ENCODE assay signal across 8 mouse cellular contexts in genomic region chr5:143909417-143910400, GRCm38 (mm10). TPM values are rescaled to one million over a fixed set of nuclear protein-coding genes. Genes with fewer than 3 reads are reported as not detected.
A peak's percentile ranks its signal among the peaks of the same experiment; 100 is the strongest.
DNase-seq lines count a peak whose midpoint lies in the region; ATAC-seq and TF ChIP-seq lines count a peak whose summit lies in the region.

Gene Aimp2 (minus strand): TSS chr5:143909847.
Gene Pms2 (plus strand): TSS chr5:143909964.

- peak; percentile 100 for ATAC-seq in forebrain, embryonic 11.5 days (replicated peaks; ENCODE audit: low FRiP score)
- ATAC-seq in heart, embryonic 16.5 days (replicated peaks; ENCODE audit: extremely low read depth, insufficient read depth, low FRiP score): peak; percentile 99
- peak; percentile 94 for ATAC-seq in liver, embryonic 15.5 days (ENCODE audit: insufficient read depth)
- ATAC-seq in neural tube, embryonic 12.5 days (ENCODE audit: low FRiP score, low read depth): peak; percentile 100

- H3K4me3 ChIP-seq in CH12.LX (replicated peaks in 1 of 3; ENCODE audit: low read depth in 2 of 3, low read length in 2 of 3, poor library complexity in 1 of 3): peak within 1 kb of the TSS; percentile 71 to 92 (median 87)
- peak within 1 kb of the TSS; percentile 62 for H3K4me3 ChIP-seq in forebrain, embryonic 11.5 days (ENCODE audit: low read depth, low read length)
- peak within 1 kb of the TSS; percentile 70 for H3K4me3 ChIP-seq in heart, embryonic 16.5 days (ENCODE audit: low read length)
- H3K4me3 ChIP-seq in liver, embryonic 15.5 days (replicated peaks): peak within 1 kb of the TSS; percentile 87
- H3K4me3 ChIP-seq in neural tube, embryonic 12.5 days: peak within 1 kb of the TSS; percentile 65

- peak; percentile 97 for TF ChIP-seq POLR2A in CH12.LX (IDR thresholded peaks at IDR 0.05; ENCODE audit: low read depth, low read length)

- TF ChIP-seq EP300 in CH12.LX (IDR thresholded peaks at IDR 0.05; ENCODE audit: low read length): no peak

- peaks cover 52% of the 10 kb centered on the region for H3K79me2 ChIP-seq in CH12.LX (replicated peaks; ENCODE audit: control insufficient read depth, extremely low read depth, insufficient read depth, poor library complexity, severe bottlenecking)

- no peak for TF ChIP-seq RAD21 in CH12.LX (IDR thresholded peaks at IDR 0.05; ENCODE audit: low read depth, low read length)

- peak within 1 kb of the TSS; percentile 94 for H3K4me2 ChIP-seq in CH12.LX (ENCODE audit: insufficient read depth, low read depth, poor library complexity, severe bottlenecking)
- peak within 1 kb of the TSS; percentile 80 for H3K4me2 ChIP-seq in forebrain, embryonic 11.5 days (ENCODE audit: low read depth, low read length, severe bottlenecking)
- H3K4me2 ChIP-seq in heart, embryonic 16.5 days (ENCODE audit: low read depth, low read length): peak within 1 kb of the TSS; percentile 90
- peak within 1 kb of the TSS; percentile 91 for H3K4me2 ChIP-seq in liver, embryonic 15.5 days
- peak within 1 kb of the TSS; percentile 77 for H3K4me2 ChIP-seq in neural tube, embryonic 12.5 days (replicated peaks)

- no peaks in the 10 kb centered on the region for H3K27me3 ChIP-seq in CH12.LX (replicated peaks)
- H3K27me3 ChIP-seq in forebrain, embryonic 11.5 days (ENCODE audit: control insufficient read depth, insufficient read depth, low read length): no peaks in the 10 kb centered on the region
- no peaks in the 10 kb centered on the region for H3K27me3 ChIP-seq in heart, embryonic 16.5 days (ENCODE audit: control insufficient read depth, insufficient read depth, low read length)
- H3K27me3 ChIP-seq in liver, embryonic 15.5 days: no peaks in the 10 kb centered on the region
- no peaks in the 10 kb centered on the region for H3K27me3 ChIP-seq in neural tube, embryonic 12.5 days (replicated peaks)

- dilution Hi-C loops in CH12.LX (cut with MboI; ENCODE audit: extremely low pct_ligation_motif_present, extremely low pct_unique_long_range_greater_than_20kb, low sequenced_read_pairs): no loop called here

- H3K9ac ChIP-seq in CH12.LX (ENCODE audit: insufficient read depth, low read depth): peak within 1 kb of the TSS; percentile 80
- peak within 1 kb of the TSS; percentile 71 for H3K9ac ChIP-seq in forebrain, embryonic 11.5 days (ENCODE audit: low read length)
- peak within 1 kb of the TSS; percentile 74 for H3K9ac ChIP-seq in heart, embryonic 16.5 days (ENCODE audit: low read length)
- H3K9ac ChIP-seq in liver, embryonic 15.5 days: peak within 1 kb of the TSS; percentile 76
- peak within 1 kb of the TSS; percentile 59 for H3K9ac ChIP-seq in neural tube, embryonic 12.5 days

- peak; percentile 99 for DNase-seq in CH12.LX (ENCODE audit: extremely low read depth)
- DNase-seq in c-Kit-positive CD71-positive TER-119-negative erythroid progenitor cells, embryonic 14.5 days (ENCODE audit: low read depth): peak; percentile 99
- DNase-seq in forebrain, embryonic 11.5 days (ENCODE audit: low spot score): peak; percentile 95
- DNase-seq in kidney, postnatal 36 days: peak; percentile 96 to 98
- peak; percentile 99 for DNase-seq in telencephalon, adult 2 months (ENCODE audit: low read depth, low spot score)

- H3K36me3 ChIP-seq in CH12.LX (replicated peaks in 1 of 2; ENCODE audit: control insufficient read depth in 1 of 2, insufficient read depth in 1 of 2, low read length in 1 of 2): peaks cover 22 to 60% of the 10 kb centered on the region in 2 experiments
- H3K36me3 ChIP-seq in forebrain, embryonic 11.5 days (ENCODE audit: control insufficient read depth, insufficient read depth, low read length): no peaks in the 10 kb centered on the region; the same call in 1 of the 2 replicates
- H3K36me3 ChIP-seq in heart, embryonic 16.5 days (ENCODE audit: control insufficient read depth, insufficient read depth): peaks cover 17% of the 10 kb centered on the region
- H3K36me3 ChIP-seq in liver, embryonic 15.5 days (replicated peaks): peaks cover 38% of the 10 kb centered on the region
- peaks cover 14% of the 10 kb centered on the region for H3K36me3 ChIP-seq in neural tube, embryonic 12.5 days

- WGBS in forebrain, embryonic 11.5 days: under 1% methylated on average over 70 of the region's 70 CpGs
- under 1% methylated on average over 70 of the region's 70 CpGs for WGBS in heart, embryonic 16.5 days
- under 1% methylated on average over 70 of the region's 70 CpGs for WGBS in liver, embryonic 15.5 days (ENCODE audit: insufficient replicate concordance)
- WGBS in neural tube, embryonic 12.5 days: under 1% methylated on average over 70 of the region's 70 CpGs

- in situ Hi-C loops in CH12.LX (cut with MboI; ENCODE audit: low pct_ligation_motif_present, low pct_unique_long_range_greater_than_20kb, low sequenced_read_pairs): no loop called here

- no peaks in the 10 kb centered on the region for H3K9me3 ChIP-seq in CH12.LX (replicated peaks; ENCODE audit: low read length)
- no peaks in the 10 kb centered on the region for H3K9me3 ChIP-seq in forebrain, embryonic 11.5 days (ENCODE audit: control insufficient read depth, low read length)
- H3K9me3 ChIP-seq in heart, embryonic 16.5 days (replicated peaks; ENCODE audit: control insufficient read depth, low read length): no peaks in the 10 kb centered on the region
- no peaks in the 10 kb centered on the region for H3K9me3 ChIP-seq in liver, embryonic 15.5 days (replicated peaks)
- H3K9me3 ChIP-seq in neural tube, embryonic 12.5 days: no peaks in the 10 kb centered on the region

- peak within 1 kb of the TSS; percentile 76 for H3K27ac ChIP-seq in CH12.LX (ENCODE audit: insufficient read depth, low read depth)
- peak within 1 kb of the TSS; percentile 70 for H3K27ac ChIP-seq in forebrain, embryonic 11.5 days (ENCODE audit: low read depth, low read length)
- peak within 1 kb of the TSS; percentile 94 for H3K27ac ChIP-seq in heart, embryonic 16.5 days (ENCODE audit: low read length)
- peak within 1 kb of the TSS; percentile 98 for H3K27ac ChIP-seq in liver, embryonic 15.5 days (replicated peaks)
- no peak within 1 kb of the TSS; the same call in 1 of the 2 replicates for H3K27ac ChIP-seq in neural tube, embryonic 12.5 days

- no peak for TF ChIP-seq CTCF in CH12.LX (conservative IDR thresholded peaks at IDR 0.05 in 1 of 2, IDR thresholded peaks at IDR 0.05 in 1 of 2; ENCODE audit: low read depth in 2 of 2, low read length in 2 of 2)

- peaks cover 6 to 18% of the 10 kb centered on the region in 2 experiments for H3K4me1 ChIP-seq in CH12.LX (ENCODE audit: control insufficient read depth in 1 of 2, insufficient read depth in 2 of 2)
- peaks cover 6% of the 10 kb centered on the region; the same call in 1 of the 2 replicates for H3K4me1 ChIP-seq in forebrain, embryonic 11.5 days (replicated peaks; ENCODE audit: control insufficient read depth, insufficient read depth, low read length)
- peaks cover 29% of the 10 kb centered on the region for H3K4me1 ChIP-seq in heart, embryonic 16.5 days (ENCODE audit: control insufficient read depth, insufficient read depth, low read length)
- H3K4me1 ChIP-seq in liver, embryonic 15.5 days (replicated peaks): peaks cover 34% of the 10 kb centered on the region
- peaks cover 23% of the 10 kb centered on the region for H3K4me1 ChIP-seq in neural tube, embryonic 12.5 days

TF ChIP-seq in CH12.LX, 34 proteins besides CTCF, POLR2A, EP300 and RAD21 (continues in another document):
- TF ChIP-seq BHLHE40 (IDR thresholded peaks at IDR 0.05; ENCODE audit: low read depth, low read length): peak; percentile 96
- TF ChIP-seq MXI1 (IDR thresholded peaks at IDR 0.05; ENCODE audit: low read depth, low read length): peak; percentile 99
- TF ChIP-seq HCFC1 (IDR thresholded peaks at IDR 0.05; ENCODE audit: low read depth, low read length): peak; percentile 82
- TF ChIP-seq TCF12 (IDR thresholded peaks at IDR 0.05; ENCODE audit: low read depth, low read length): peak; percentile 71
- TF ChIP-seq JUND (conservative IDR thresholded peaks at IDR 0.05; ENCODE audit: low read depth, low read length): no peak
- no peak for TF ChIP-seq ZKSCAN1 (IDR thresholded peaks at IDR 0.05; ENCODE audit: borderline replicate concordance, low read depth, low read length)
- no peak for TF ChIP-seq MAFK (IDR thresholded peaks at IDR 0.05; ENCODE audit: insufficient replicate concordance, low read length)
- TF ChIP-seq TBP (conservative IDR thresholded peaks at IDR 0.05; ENCODE audit: low read depth, low read length): peak; percentile 86; the same call in 1 of the 2 replicates
- TF ChIP-seq SIN3A (IDR thresholded peaks at IDR 0.05; ENCODE audit: low read length): peak; percentile 98
- peak; percentile 99 for TF ChIP-seq MYC (IDR thresholded peaks at IDR 0.05; ENCODE audit: low read depth, low read length)
- no peak for TF ChIP-seq ZC3H11A (IDR thresholded peaks at IDR 0.05; ENCODE audit: low read depth, low read length)
- peak; percentile 89 for TF ChIP-seq NRF1 (IDR thresholded peaks at IDR 0.05; ENCODE audit: low read depth, low read length)
- TF ChIP-seq SMC3 (IDR thresholded peaks at IDR 0.05; ENCODE audit: low read depth, low read length): no peak
- no peak; the same call in 1 of the 2 replicates for TF ChIP-seq GABPA (IDR thresholded peaks at IDR 0.05; ENCODE audit: insufficient replicate concordance, low read depth, low read length)
- TF ChIP-seq MAX (IDR thresholded peaks at IDR 0.05; ENCODE audit: low read length): peak; percentile 99
- peak; percentile 89 for TF ChIP-seq POLR2AphosphoS2 (IDR thresholded peaks at IDR 0.05; ENCODE audit: low read depth, low read length)
- TF ChIP-seq JUN (IDR thresholded peaks at IDR 0.05; ENCODE audit: insufficient read depth, low read depth, low read length): no peak

RNA-seq across cellular contexts. Expression of gene Aimp2, which starts in this region (rescaled TPM):
- total RNA-seq in CH12.LX (2012; rRNA removed) (110 and 131 TPM in 2 replicates), CH12.LX (2014; rRNA removed) (98.5 and 111 TPM in 2 replicates)
- 144 and 154 TPM in 2 replicates for polyA plus RNA-seq in CH12.LX (2012; ENCODE audit: insufficient read length, low read depth)
- polyA plus RNA-seq in forebrain, embryonic 11.5 days (2014; fragmentation: Nextera tagmentation; extraction: Ambion mirVana): 109 and 110 TPM in 2 replicates
- 91.4 and 91.5 TPM in 2 replicates for polyA plus RNA-seq in heart, embryonic 16.5 days (2015; fragmentation: Nextera tagmentation; extraction: Ambion mirVana)
- polyA plus RNA-seq in liver, embryonic 15.5 days (2015; fragmentation: Nextera tagmentation; extraction: Ambion mirVana): 44.1 TPM in 2 replicates
- 80.0 and 88.8 TPM in 2 replicates for polyA plus RNA-seq in neural tube, embryonic 12.5 days (2016; fragmentation: Nextera tagmentation; extraction: Ambion mirVana)

RNA-seq across cellular contexts. Expression of gene Pms2, which starts in this region (rescaled TPM):
- total RNA-seq in CH12.LX (2012; rRNA removed) (22.2 and 25.9 TPM in 2 replicates), CH12.LX (2014; rRNA removed) (29.6 and 31.8 TPM in 2 replicates)
- 25.6 and 29.9 TPM in 2 replicates for polyA plus RNA-seq in CH12.LX (2012; ENCODE audit: insufficient read length, low read depth)
- polyA plus RNA-seq in forebrain, embryonic 11.5 days (2014; fragmentation: Nextera tagmentation; extraction: Ambion mirVana): 41.5 and 42.2 TPM in 2 replicates
- 16.7 and 17.6 TPM in 2 replicates for polyA plus RNA-seq in heart, embryonic 16.5 days (2015; fragmentation: Nextera tagmentation; extraction: Ambion mirVana)
- polyA plus RNA-seq in liver, embryonic 15.5 days (2015; fragmentation: Nextera tagmentation; extraction: Ambion mirVana): 11.7 and 14.5 TPM in 2 replicates
- polyA plus RNA-seq in neural tube, embryonic 12.5 days (2016; fragmentation: Nextera tagmentation; extraction: Ambion mirVana): 28.8 and 34.1 TPM in 2 replicates
